Mouse (Mus musculus): ENCODE measurements around the gene Camk1d. TPM values are rescaled to one million over a fixed set of nuclear protein-coding genes. Genes with fewer than 3 reads are reported as not detected.

Gene Camk1d
- polyA plus RNA-seq, 1 experiment from 2014 or later, result 1.8 TPM

GRCm38 (mm10) chr2:5700931-5701330 is 13.4 kb downstream of the Camk1d start:
- H3K4me1 ChIP-seq (replicated peaks), result no peaks in the 10 kb centered on the region
- H3K4me3 ChIP-seq, result no peak overlapping the region
- H3K36me3 ChIP-seq, result no peaks in the 10 kb centered on the region
- no peak overlapping the region for H3K27ac ChIP-seq
- WGBS, result 98% methylated on average over 3 of the region's 3 CpGs
- H3K27me3 ChIP-seq (ENCODE audit: insufficient read depth, poor library complexity, severe bottlenecking), result no peaks in the 10 kb centered on the region
- H3K9me3 ChIP-seq, result no peaks in the 10 kb centered on the region
- no peak for DNase-seq (ENCODE audit: low spot score)

- WGBS, result 55% methylated on average over 8 of the region's 8 CpGs
- Histone ChIP-seq H3K4me3 (no peak overlapping the region), H3K4me1 (replicated peaks) (no peaks in the 10 kb centered on the region), H3K27me3 (ENCODE audit: insufficient read depth, poor library complexity, severe bottlenecking) (no peaks in the 10 kb centered on the region), H3K9me3 (no peaks in the 10 kb centered on the region), H3K36me3 (no peaks in the 10 kb centered on the region), H3K27ac (no peak overlapping the region)
- no peak for DNase-seq (ENCODE audit: low spot score)
Measured at GRCm38 (mm10) chr2:5698451-5698850, 15.9 kb downstream of the Camk1d start.

GRCm38 (mm10) chr2:5694094-5694493 is 20.2 kb downstream of the Camk1d start:
- H3K4me1 ChIP-seq (replicated peaks), result no peaks in the 10 kb centered on the region
- H3K9me3 ChIP-seq, result 0 out of 2 replicates have a peak, but pooled peaks cover 3% of the 10 kb centered on the region
- no peaks in the 10 kb centered on the region for H3K27me3 ChIP-seq (ENCODE audit: insufficient read depth, poor library complexity, severe bottlenecking)
- 84% methylated on average over 9 of the region's 9 CpGs for WGBS
- no peak overlapping the region for H3K27ac ChIP-seq
- no peak for DNase-seq (ENCODE audit: low spot score)
- H3K36me3 ChIP-seq, result no peaks in the 10 kb centered on the region
- H3K4me3 ChIP-seq, result no peak overlapping the region

DNA sequence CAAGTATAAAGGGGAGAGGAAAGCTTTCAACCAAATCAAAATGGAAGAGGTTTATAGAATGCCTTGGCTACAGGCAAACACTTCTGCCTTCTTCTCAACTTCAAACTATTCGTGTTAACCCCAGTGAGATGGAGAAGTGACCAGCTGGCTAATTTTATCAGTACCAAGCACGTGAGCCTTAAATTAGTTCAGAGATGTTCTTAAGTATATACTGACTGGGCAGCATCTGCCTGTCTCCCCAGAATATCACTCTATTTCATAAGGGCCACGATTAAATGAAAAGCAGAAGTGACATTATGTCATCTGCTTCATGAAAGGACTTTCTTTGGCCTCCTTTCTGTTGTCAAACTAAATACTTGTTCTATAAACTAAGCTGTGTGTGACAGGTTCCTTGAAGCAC is 22.6 kb downstream of the Camk1d start:
- H3K36me3 ChIP-seq, result no peaks in the 10 kb centered on the region
- no peak for DNase-seq (ENCODE audit: low spot score)
- H3K27ac ChIP-seq, result no peak overlapping the region
- WGBS, result 84% methylated on average over 3 of the region's 3 CpGs
- no peaks in the 10 kb centered on the region for H3K4me1 ChIP-seq (replicated peaks)
- H3K27me3 ChIP-seq (ENCODE audit: insufficient read depth, poor library complexity, severe bottlenecking), result no peaks in the 10 kb centered on the region
- H3K9me3 ChIP-seq, result 0 out of 2 replicates have a peak, but pooled peaks cover 3% of the 10 kb centered on the region
- no peak overlapping the region for H3K4me3 ChIP-seq

- no peak for DNase-seq (ENCODE audit: low spot score)
- 0 out of 2 replicates have a peak, but pooled peaks cover 5% of the 10 kb centered on the region for H3K9me3 ChIP-seq
- no peaks in the 10 kb centered on the region for H3K36me3 ChIP-seq
- H3K4me1 ChIP-seq (replicated peaks), result no peaks in the 10 kb centered on the region
- H3K27ac ChIP-seq, result no peak overlapping the region
- WGBS, result 87% methylated on average over 4 of the region's 4 CpGs
- no peaks in the 10 kb centered on the region for H3K27me3 ChIP-seq (ENCODE audit: insufficient read depth, poor library complexity, severe bottlenecking)
- no peak overlapping the region for H3K4me3 ChIP-seq
Measured at GRCm38 (mm10) chr2:5683366-5683765, 30.9 kb downstream of the Camk1d start.

- no peak overlapping the region for H3K27ac ChIP-seq
- 93% methylated on average over 8 of the region's 8 CpGs for WGBS
- H3K9me3 ChIP-seq, result 0 out of 2 replicates have a peak, but pooled peaks cover 5% of the 10 kb centered on the region
- no peaks in the 10 kb centered on the region for H3K36me3 ChIP-seq
- no peak for DNase-seq (ENCODE audit: low spot score)
- no peaks in the 10 kb centered on the region for H3K27me3 ChIP-seq (ENCODE audit: insufficient read depth, poor library complexity, severe bottlenecking)
- H3K4me1 ChIP-seq (replicated peaks), result no peaks in the 10 kb centered on the region
- no peak overlapping the region for H3K4me3 ChIP-seq
Measured at GRCm38 (mm10) chr2:5681909-5682308, 32.4 kb downstream of the Camk1d start.

DNA sequence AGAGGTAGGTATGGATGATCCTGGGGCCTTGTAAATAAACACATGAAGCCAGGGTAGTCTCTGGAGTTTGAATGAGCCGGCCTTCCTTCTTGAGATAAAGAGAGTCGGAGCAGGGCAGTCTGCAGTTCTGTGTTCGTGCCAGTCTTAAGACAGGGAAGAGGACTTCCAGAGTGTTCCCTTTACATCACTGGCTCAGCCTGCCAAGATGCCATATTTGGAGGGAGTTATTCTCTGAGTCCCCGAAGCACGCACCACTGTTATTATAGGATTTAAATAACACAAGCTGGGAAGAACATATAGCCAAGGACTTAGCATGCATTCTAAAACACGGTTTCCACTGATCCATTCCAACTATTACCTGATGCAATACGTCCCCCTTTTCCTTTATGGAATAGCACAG is 33.0 kb downstream of the Camk1d start:
- no peaks in the 10 kb centered on the region for H3K27me3 ChIP-seq (ENCODE audit: insufficient read depth, poor library complexity, severe bottlenecking)
- no peaks in the 10 kb centered on the region for H3K36me3 ChIP-seq
- H3K4me3 ChIP-seq, result no peak overlapping the region
- H3K9me3 ChIP-seq, result 0 out of 2 replicates have a peak, but pooled peaks cover 5% of the 10 kb centered on the region
- no peak for DNase-seq (ENCODE audit: low spot score)
- H3K27ac ChIP-seq, result no peak overlapping the region
- H3K4me1 ChIP-seq (replicated peaks), result peaks cover 3% of the 10 kb centered on the region; the same call in 1 of the 2 replicates
- 91% methylated on average over 7 of the region's 7 CpGs for WGBS

DNA sequence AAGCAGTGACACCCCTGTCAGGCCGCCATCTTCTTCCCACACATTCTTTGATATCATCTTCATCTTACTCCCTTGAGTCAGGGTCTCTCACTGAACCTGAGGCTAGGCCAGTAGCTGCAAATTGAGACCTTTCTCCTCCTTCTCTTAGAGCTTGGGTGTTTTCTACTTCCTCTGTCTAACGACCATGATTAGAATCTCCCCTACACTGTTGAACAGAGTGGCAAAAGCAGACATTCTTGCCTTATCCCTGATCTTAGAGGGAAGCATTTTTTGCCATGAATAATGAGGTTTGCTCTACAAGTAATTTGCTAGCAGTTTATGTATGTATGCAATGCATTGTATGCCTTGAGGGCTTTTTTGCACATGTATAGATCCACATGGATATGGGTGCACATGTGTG is 35.3 kb downstream of the Camk1d start:
- Histone ChIP-seq H3K36me3 (no peaks in the 10 kb centered on the region), H3K27me3 (ENCODE audit: insufficient read depth, poor library complexity, severe bottlenecking) (no peaks in the 10 kb centered on the region), H3K4me3 (no peak overlapping the region), H3K27ac (no peak overlapping the region), H3K9me3 (0 out of 2 replicates have a peak, but pooled peaks cover 5% of the 10 kb centered on the region), H3K4me1 (replicated peaks) (peaks cover 10% of the 10 kb centered on the region; the same call in 1 of the 2 replicates)
- no peak for DNase-seq (ENCODE audit: low spot score)
- WGBS, result 93% methylated on average over 2 of the region's 2 CpGs

DNA sequence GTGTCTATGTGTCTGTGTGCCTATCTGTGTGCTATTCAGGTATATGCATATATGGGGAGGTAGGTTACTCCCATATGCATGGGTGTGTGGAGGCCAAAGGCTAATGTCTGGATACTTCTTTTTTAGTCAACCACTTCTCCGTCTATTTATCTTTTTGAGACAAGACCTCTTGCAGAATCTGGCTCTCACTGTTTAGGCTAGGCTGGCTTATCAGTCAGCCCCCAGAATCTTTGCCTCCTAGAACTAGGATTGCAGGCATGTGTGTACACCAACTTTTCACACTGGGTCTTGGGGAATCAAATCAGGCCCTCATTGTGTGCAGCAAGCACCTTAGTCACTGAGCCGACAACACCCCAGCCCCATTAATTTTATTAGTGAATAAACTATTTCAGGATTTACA is 36.8 kb downstream of the Camk1d start:
- H3K27me3 ChIP-seq (ENCODE audit: insufficient read depth, poor library complexity, severe bottlenecking), result no peaks in the 10 kb centered on the region
- H3K9me3 ChIP-seq, result no peaks in the 10 kb centered on the region
- no peaks in the 10 kb centered on the region for H3K36me3 ChIP-seq
- no peak overlapping the region for H3K27ac ChIP-seq
- H3K4me3 ChIP-seq, result no peak overlapping the region
- no peak for DNase-seq (ENCODE audit: low spot score)
- WGBS, result 92% methylated on average over 2 of the region's 2 CpGs
- H3K4me1 ChIP-seq (replicated peaks), result peaks cover 10% of the 10 kb centered on the region; the same call in 1 of the 2 replicates

GRCm38 (mm10) chr2:5676786-5677185 is 37.5 kb downstream of the Camk1d start:
- WGBS, result 77% methylated on average over 8 of the region's 8 CpGs
- Histone ChIP-seq H3K27ac (no peak overlapping the region), H3K36me3 (no peaks in the 10 kb centered on the region), H3K27me3 (ENCODE audit: insufficient read depth, poor library complexity, severe bottlenecking) (no peaks in the 10 kb centered on the region), H3K4me1 (replicated peaks) (peaks cover 10% of the 10 kb centered on the region; the same call in 1 of the 2 replicates), H3K9me3 (no peaks in the 10 kb centered on the region), H3K4me3 (no peak overlapping the region)
- no peak for DNase-seq (ENCODE audit: low spot score)

DNA sequence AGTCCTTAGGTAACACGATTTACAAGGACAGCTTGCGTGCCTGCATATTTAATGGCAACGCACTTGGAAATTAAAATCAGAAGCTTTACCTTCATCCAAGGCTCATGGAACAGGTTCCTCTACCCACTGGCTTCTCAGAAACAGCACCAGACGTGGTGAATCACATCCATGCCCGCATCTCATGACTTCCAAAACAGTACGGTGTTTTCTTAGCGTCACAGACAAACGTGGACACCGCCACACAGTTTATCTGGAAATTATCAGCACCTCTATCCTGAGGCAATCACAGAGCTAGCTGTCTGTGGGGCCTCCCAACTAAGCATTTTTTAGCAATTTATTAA is 38.2 kb downstream of the Camk1d start:
- peaks cover 10% of the 10 kb centered on the region; the same call in 1 of the 2 replicates for H3K4me1 ChIP-seq (replicated peaks)
- DNase-seq (ENCODE audit: low spot score), result no peak
- H3K36me3 ChIP-seq, result no peaks in the 10 kb centered on the region
- WGBS, result 65% methylated on average over 9 of the region's 9 CpGs
- H3K27ac ChIP-seq, result no peak overlapping the region
- no peak overlapping the region for H3K4me3 ChIP-seq
- no peaks in the 10 kb centered on the region for H3K9me3 ChIP-seq
- H3K27me3 ChIP-seq (ENCODE audit: insufficient read depth, poor library complexity, severe bottlenecking), result no peaks in the 10 kb centered on the region

- 83% methylated on average over 12 of the region's 12 CpGs for WGBS
- Histone ChIP-seq H3K27ac (no peak overlapping the region), H3K4me3 (no peak overlapping the region), H3K4me1 (replicated peaks) (peaks cover 10% of the 10 kb centered on the region; the same call in 1 of the 2 replicates), H3K36me3 (no peaks in the 10 kb centered on the region), H3K27me3 (ENCODE audit: insufficient read depth, poor library complexity, severe bottlenecking) (no peaks in the 10 kb centered on the region), H3K9me3 (no peaks in the 10 kb centered on the region)
- DNase-seq (ENCODE audit: low spot score), result no peak
Measured at GRCm38 (mm10) chr2:5675431-5676142, 38.7 kb downstream of the Camk1d start.

DNA sequence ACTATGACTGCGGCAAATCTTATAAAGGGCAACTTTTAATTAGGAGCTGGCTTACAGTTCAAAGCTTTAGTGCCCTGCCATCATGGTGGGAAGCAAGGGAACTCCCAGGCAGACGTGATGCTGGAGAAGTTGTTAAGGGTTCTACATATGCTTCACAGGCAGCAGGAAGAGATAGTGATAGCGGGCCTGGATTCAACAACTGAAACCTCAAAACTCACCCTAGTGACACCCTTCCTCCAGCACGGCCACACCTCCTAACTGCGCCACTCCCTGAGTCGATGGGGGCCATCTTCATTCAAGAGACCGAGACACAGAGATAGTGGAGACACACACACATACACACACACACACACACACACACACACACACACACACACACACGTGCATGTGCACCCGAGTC is 39.8 kb downstream of the Camk1d start:
- Histone ChIP-seq H3K27me3 (ENCODE audit: insufficient read depth, poor library complexity, severe bottlenecking) (no peaks in the 10 kb centered on the region), H3K4me3 (no peak overlapping the region), H3K4me1 (replicated peaks) (peaks cover 10% of the 10 kb centered on the region; the same call in 1 of the 2 replicates), H3K9me3 (no peaks in the 10 kb centered on the region), H3K36me3 (no peaks in the 10 kb centered on the region), H3K27ac (no peak overlapping the region)
- WGBS, result 88% methylated on average over 9 of the region's 9 CpGs
- DNase-seq (ENCODE audit: low spot score), result no peak
